Mouse (Mus musculus): ENCODE data around the gene Cd247. TPM values are rescaled to one million over a fixed set of nuclear protein-coding genes. Genes with fewer than 3 reads are reported as not detected.

Cd247 gene
- polyA plus RNA-seq, 1 experiment from 2014 or later = 0.55 TPM

DNA sequence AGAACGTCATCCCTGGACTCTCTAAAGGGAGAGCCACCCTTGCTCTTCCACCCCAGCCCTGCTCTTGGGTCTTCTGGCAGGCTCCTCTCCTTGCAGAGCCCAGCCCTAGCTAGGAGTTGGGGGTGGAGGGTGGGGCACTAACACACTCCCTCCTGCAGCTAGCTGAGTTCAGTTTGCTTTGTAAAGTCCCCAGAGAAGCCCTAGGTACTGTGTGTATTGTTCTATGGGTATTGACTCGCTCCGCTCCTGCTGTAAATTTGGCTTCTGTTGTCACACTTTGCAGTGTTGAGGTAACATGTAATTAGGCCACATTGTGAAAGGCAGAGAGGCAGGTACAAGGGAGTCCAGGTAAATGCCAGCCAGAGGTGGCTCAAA is 72.7 kb downstream of the Cd247 start:
- Histone ChIP-seq H3K27me3 (replicated peaks) (no peaks in the 10 kb centered on the region), H3K9me3 (no peaks in the 10 kb centered on the region), H3K36me3 (no peaks in the 10 kb centered on the region), H3K4me1 (peaks cover 9% of the 10 kb centered on the region; the same call in 1 of the 2 replicates), H3K4me2 (no peak overlapping the region), H3K4me3 (replicated peaks) (no peak overlapping the region), H3K9ac (no peak overlapping the region), H3K27ac (no peak overlapping the region)
- WGBS = 60% methylated on average over 3 of the region's 3 CpGs
- ATAC-seq (ENCODE audit: insufficient read depth, low FRiP score, low read depth) = peak; percentile 61; the same call in 1 of the 2 replicates

DNA sequence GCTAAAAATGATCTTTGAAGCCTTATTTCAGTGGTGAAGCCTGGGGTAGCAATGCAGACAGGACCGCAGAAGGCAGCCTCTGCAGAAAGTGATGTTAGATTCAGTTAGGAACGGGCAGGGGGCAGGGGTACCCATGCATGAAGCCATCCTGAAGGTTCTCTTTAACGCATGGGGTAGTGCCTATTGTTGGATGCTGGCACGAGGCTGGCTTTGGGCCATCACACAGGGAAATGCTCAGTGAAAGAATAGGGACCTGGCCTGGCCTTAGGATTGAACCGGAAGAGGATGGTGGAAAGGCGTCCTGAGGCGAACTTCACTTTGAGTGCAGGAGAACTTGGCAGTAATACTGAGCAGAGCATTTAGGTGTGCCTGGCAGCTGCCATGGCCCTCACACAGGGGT is 73.6 kb downstream of the Cd247 start:
- H3K27me3 ChIP-seq (replicated peaks) = no peaks in the 10 kb centered on the region
- H3K27ac ChIP-seq = no peak overlapping the region
- no peaks in the 10 kb centered on the region for H3K36me3 ChIP-seq
- H3K4me3 ChIP-seq (replicated peaks) = no peak overlapping the region
- no peaks in the 10 kb centered on the region for H3K9me3 ChIP-seq
- H3K9ac ChIP-seq = no peak overlapping the region
- no peak overlapping the region for H3K4me2 ChIP-seq
- 83% methylated on average over 7 of the region's 7 CpGs for WGBS
- peaks cover 9% of the 10 kb centered on the region; the same call in 1 of the 2 replicates for H3K4me1 ChIP-seq
- ATAC-seq (ENCODE audit: insufficient read depth, low FRiP score, low read depth) = no peak

DNA sequence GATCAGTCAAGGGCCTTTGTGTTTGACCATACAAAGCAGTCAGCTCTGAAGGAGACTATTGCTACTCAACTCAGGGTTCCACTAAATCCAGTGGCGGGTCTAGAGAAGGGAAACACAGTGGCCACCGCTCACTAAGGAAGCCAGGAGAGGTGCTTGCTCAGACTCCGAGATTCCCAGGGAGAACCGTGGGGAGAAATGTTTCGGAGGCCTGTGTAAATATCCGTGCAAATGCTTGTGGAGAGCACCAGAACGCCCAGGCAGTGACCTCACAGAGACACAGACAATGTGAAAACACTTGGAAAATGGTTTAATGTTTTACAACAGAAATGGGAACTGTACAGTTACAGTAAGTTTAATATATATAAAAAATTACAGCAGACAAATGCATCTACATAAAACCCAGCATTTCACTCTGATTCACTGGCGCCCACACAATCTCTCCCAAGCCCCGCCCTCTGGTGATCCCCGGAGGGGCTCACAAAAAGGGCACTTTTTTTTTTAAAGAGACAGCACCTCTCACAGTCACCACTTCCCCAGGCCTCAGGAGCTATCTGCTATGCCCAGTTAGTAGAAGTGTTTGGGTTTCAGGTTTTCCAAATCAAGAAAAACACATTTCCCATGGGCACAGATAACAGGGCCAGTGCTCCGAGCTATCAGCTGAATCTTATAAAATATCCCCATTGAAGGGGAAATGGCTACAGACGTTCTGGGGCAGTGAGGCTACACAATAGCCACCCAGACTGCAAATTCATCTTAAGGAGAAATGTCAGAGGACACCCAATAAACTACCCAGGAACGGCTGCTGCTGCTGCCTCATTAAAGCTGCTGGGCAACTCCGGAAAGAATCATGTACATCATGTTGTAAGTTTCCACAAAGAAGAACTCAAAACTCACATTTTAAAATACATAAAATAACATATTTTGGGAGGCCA is 76.6 kb downstream of the Cd247 start:
- Histone ChIP-seq H3K9me3 (no peaks in the 10 kb centered on the region), H3K36me3 (no peaks in the 10 kb centered on the region), H3K4me2 (no peak overlapping the region; the same call in 1 of the 2 replicates), H3K9ac (no peak overlapping the region), H3K4me1 (peaks cover 9% of the 10 kb centered on the region; the same call in 1 of the 2 replicates), H3K27me3 (replicated peaks) (no peaks in the 10 kb centered on the region), H3K27ac (peak overlapping the region; percentile 21; the same call in 1 of the 2 replicates), H3K4me3 (replicated peaks) (no peak overlapping the region)
- no peak for ATAC-seq (ENCODE audit: insufficient read depth, low FRiP score, low read depth)
- 34% methylated on average over 14 of the region's 14 CpGs for WGBS

DNA sequence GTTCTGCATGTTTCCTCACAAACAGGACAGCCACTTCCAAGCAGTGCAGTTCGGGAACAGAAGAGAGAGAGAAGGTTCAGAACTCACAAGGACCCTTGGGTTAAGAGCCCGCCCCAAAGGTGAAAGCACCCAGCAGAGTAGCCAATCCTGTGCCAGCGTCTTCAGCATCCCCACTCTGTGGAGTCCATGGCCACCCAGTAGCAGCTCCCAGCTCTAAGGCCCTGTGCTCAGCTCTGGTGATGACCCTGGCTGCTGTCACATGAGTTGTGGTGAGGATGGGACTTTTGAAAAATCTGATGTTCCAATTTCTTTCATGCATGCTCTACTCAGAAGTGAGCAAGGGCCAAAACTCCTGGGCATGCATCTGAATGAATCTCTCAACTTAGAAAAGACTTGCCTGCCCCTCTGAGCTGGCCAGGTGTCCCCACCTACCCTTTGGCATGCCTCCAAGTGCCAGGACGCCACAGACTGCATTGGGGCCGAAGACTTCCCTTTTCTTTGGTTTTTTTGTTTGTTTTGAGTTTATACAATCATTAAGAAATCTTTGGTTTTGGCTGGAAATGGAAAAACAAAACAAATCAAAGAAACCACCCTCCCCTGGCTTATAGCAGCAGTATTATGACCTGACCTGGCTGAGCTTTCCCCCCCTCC is 78.3 kb downstream of the Cd247 start:
- H3K9ac ChIP-seq = no peak overlapping the region
- H3K4me3 ChIP-seq (replicated peaks) = no peak overlapping the region
- no peaks in the 10 kb centered on the region for H3K36me3 ChIP-seq
- H3K4me2 ChIP-seq = no peak overlapping the region
- no peaks in the 10 kb centered on the region for H3K27me3 ChIP-seq (replicated peaks)
- no peak overlapping the region for H3K27ac ChIP-seq
- 62% methylated on average over 5 of the region's 5 CpGs for WGBS
- ATAC-seq (ENCODE audit: insufficient read depth, low FRiP score, low read depth) = no peak
- H3K9me3 ChIP-seq = no peaks in the 10 kb centered on the region
- peaks cover 9% of the 10 kb centered on the region; the same call in 1 of the 2 replicates for H3K4me1 ChIP-seq

DNA sequence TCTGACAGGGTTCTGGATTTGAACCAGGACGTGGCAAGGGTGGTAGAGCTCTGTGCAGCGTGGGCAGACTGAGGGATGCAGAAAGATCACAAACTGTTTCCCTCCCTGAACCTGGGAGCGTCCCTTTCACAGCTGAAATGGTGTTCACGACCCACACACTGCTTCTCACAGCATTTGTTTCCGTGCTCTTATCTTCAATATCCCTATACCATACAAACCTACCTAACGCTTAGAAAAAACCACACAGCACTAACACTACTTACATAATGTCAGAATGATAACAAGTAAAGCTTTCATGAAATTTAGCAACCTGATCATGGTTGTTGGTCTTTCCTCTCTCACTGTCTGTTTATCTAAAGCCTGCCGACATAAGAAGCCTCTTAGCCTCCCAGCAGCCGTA is 80.2 kb downstream of the Cd247 start:
- Histone ChIP-seq H3K4me1 (peaks cover 12% of the 10 kb centered on the region; the same call in 1 of the 2 replicates), H3K36me3 (no peaks in the 10 kb centered on the region), H3K4me2 (no peak overlapping the region), H3K4me3 (replicated peaks) (no peak overlapping the region), H3K9me3 (no peaks in the 10 kb centered on the region), H3K27ac (no peak overlapping the region), H3K27me3 (replicated peaks) (no peaks in the 10 kb centered on the region), H3K9ac (no peak overlapping the region)
- 72% methylated on average over 8 of the region's 8 CpGs for WGBS
- ATAC-seq (ENCODE audit: insufficient read depth, low FRiP score, low read depth) = no peak

DNA sequence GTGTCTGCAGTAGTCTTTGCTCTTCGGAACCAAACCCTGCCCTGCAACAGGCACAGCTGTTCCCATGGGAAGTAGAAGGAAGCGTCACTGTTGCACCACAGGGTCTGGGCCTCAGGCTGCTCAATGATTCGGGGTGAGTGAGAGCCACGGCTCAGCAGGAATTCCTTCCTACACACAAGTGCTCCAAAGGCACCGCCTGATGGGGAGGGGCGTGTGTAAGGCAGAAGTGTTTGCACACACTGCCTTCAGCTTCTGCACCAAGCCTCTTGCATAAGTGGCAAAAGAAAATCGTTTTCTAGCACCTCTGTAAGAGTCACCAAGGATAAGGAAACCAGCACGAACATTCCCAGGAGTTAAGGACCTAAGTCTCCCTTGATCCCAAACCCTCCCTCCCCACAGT is 86.2 kb downstream of the Cd247 start:
- H3K27ac ChIP-seq = no peak overlapping the region
- ATAC-seq (ENCODE audit: insufficient read depth, low FRiP score, low read depth) = peak; percentile 50; the same call in 1 of the 2 replicates
- 52% methylated on average over 8 of the region's 8 CpGs for WGBS

DNA sequence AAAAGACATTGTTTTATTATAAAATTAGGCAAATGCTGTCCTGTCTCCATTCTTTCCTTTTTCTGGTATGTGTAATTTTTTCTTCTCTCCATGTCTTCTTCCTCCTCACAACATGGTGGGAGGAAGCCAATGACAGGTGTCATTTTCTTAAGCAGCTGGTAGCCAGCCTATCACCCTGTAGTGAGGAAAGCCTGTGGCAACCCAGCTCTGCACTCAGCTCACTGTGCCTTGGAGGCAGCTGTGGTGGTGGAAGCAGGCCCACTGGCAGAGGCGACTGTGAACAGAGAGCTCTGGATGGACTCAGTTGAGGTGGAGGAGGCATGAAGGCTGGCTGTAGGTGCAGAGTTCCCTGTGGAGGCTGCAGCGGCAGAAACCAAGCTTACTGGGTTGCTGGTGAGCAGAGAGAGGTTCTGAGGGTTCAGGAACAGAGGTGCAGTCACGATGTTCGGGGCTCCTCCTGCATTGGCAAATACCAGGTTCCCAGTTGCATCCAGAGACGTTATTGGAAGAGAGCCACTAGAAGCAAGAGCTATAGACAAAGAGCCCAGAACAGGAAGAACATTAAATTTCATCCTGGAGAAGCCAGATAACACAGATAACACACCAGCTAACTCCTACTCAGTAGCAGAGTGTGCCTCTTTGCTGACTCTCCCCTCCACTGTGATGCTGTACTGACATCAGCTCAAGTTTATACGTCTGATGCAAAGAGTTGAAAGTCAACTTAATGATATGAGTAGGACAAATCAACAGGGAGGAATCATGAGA is 87.2 kb downstream of the Cd247 start:
- Histone ChIP-seq H3K4me2 (no peak overlapping the region), H3K4me3 (replicated peaks) (no peak overlapping the region), H3K27me3 (replicated peaks) (no peaks in the 10 kb centered on the region), H3K9me3 (no peaks in the 10 kb centered on the region), H3K27ac (no peak overlapping the region), H3K9ac (no peak overlapping the region), H3K4me1 (0 out of 2 replicates have a peak, but pooled peaks cover 3% of the 10 kb centered on the region), H3K36me3 (peaks cover 8% of the 10 kb centered on the region; the same call in 1 of the 2 replicates)
- WGBS = 86% methylated on average over 6 of the region's 6 CpGs
- ATAC-seq (ENCODE audit: insufficient read depth, low FRiP score, low read depth) = no peak

More for the DNA sequence above, 86.2 kb downstream of the Cd247 start:
- H3K9ac ChIP-seq = no peak overlapping the region
- H3K4me3 ChIP-seq (replicated peaks) = no peak overlapping the region
- H3K27me3 ChIP-seq (replicated peaks) = no peaks in the 10 kb centered on the region
- 0 out of 2 replicates have a peak, but pooled peaks cover 3% of the 10 kb centered on the region for H3K4me1 ChIP-seq
- H3K36me3 ChIP-seq = peaks cover 8% of the 10 kb centered on the region; the same call in 1 of the 2 replicates
- no peak overlapping the region for H3K4me2 ChIP-seq
- no peaks in the 10 kb centered on the region for H3K9me3 ChIP-seq

DNA sequence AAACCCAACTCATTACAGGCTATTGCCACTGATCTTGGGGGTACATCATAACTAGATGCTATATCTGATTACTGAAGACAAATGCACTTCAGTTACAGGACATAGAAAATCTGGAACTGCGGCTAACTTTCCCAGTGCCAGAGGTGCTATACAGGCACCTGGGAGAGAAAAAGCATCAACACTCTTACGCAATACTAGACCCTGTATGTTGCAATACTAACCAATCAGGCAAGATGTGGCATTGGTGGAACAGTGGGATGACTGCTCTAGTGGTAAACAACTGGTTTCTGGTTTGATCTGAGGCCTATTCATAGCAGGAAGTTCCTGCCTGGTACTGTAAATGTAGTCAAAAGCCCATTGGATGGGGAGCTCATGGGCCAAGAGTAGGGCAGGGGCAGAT is 90.3 kb downstream of the Cd247 start:
- H3K9ac ChIP-seq = no peak overlapping the region
- no peak overlapping the region for H3K4me3 ChIP-seq (replicated peaks)
- H3K27me3 ChIP-seq (replicated peaks) = no peaks in the 10 kb centered on the region
- H3K36me3 ChIP-seq = peaks cover 10% of the 10 kb centered on the region
- no peak for ATAC-seq (ENCODE audit: insufficient read depth, low FRiP score, low read depth)
- H3K4me2 ChIP-seq = no peak overlapping the region
- H3K27ac ChIP-seq = no peak overlapping the region
- H3K9me3 ChIP-seq = no peaks in the 10 kb centered on the region
- H3K4me1 ChIP-seq = no peaks in the 10 kb centered on the region
- WGBS = 98% methylated on average over 2 of the region's 2 CpGs

DNA sequence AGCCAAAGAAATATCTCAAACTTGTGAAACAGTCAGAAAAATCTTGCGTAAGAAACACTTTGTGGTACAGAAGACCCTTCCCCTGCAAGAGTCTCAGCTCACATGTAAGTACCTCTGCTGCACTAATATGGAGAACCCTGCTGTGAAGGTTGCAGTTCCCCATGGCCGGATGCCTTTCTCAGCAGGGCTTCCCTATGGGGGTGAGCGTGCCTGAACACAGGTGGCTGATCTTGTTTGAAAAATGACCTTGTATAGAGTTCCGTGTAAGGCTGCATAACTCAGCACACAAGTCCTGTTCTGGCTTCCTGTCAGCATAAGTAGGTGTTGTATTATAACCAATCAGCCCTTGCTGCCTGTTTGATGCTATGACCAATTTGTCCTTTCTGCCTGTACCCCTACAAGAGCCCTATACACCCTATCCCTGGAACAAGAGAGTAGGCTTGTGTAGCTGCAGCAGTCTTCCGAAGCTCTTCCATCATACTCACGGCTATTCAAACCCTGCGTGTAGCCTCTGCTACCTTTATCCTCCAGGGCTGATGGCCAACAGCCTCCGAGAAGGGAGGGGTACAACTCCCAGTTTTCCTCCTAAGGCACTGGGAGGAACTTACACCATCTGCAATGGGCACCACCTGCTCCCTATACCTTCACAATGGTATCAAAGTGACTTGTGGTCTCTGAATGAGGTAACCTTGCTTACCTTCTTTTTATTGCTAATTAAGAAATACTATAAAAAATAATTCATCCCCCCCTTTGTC is 93.8 kb downstream of the Cd247 start:
- no peak overlapping the region for H3K4me3 ChIP-seq (replicated peaks)
- H3K27ac ChIP-seq = no peak overlapping the region
- H3K9ac ChIP-seq = no peak overlapping the region
- H3K27me3 ChIP-seq (replicated peaks) = no peaks in the 10 kb centered on the region
- WGBS = 79% methylated on average over 8 of the region's 8 CpGs
- H3K36me3 ChIP-seq = peaks cover 7% of the 10 kb centered on the region; the same call in 1 of the 2 replicates
- no peak overlapping the region for H3K4me2 ChIP-seq
- ATAC-seq (ENCODE audit: insufficient read depth, low FRiP score, low read depth) = no peak; the same call in 1 of the 2 replicates
- no peaks in the 10 kb centered on the region for H3K4me1 ChIP-seq
- H3K9me3 ChIP-seq = no peaks in the 10 kb centered on the region

DNA sequence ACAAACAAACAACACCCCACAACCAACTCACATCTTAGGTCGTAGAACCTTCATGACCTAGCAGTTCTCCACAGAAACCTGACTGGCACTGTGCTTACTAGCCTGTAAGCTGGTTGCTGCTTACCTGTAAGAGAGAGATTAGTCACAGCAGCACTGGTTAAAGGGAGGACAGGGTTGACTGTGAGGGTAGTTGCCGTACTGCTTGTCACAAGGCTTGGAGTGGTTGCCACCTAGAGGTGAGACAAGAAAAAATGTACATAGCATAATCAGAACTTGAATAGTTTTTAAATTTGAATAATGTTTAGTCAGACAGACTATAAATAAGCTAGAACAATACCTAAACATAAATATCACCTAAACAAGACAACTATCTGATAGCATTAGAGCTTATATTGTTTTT is 103.2 kb downstream of the Cd247 start:
- Histone ChIP-seq H3K4me1 (no peaks in the 10 kb centered on the region), H3K27ac (no peak overlapping the region), H3K27me3 (replicated peaks) (no peaks in the 10 kb centered on the region), H3K9ac (no peak overlapping the region), H3K36me3 (peaks cover 14% of the 10 kb centered on the region; the same call in 1 of the 2 replicates), H3K4me2 (no peak overlapping the region), H3K4me3 (replicated peaks) (no peak overlapping the region), H3K9me3 (no peaks in the 10 kb centered on the region)
- WGBS = 79% methylated on average over 2 of the region's 2 CpGs
- ATAC-seq (ENCODE audit: insufficient read depth, low FRiP score, low read depth) = no peak

DNA sequence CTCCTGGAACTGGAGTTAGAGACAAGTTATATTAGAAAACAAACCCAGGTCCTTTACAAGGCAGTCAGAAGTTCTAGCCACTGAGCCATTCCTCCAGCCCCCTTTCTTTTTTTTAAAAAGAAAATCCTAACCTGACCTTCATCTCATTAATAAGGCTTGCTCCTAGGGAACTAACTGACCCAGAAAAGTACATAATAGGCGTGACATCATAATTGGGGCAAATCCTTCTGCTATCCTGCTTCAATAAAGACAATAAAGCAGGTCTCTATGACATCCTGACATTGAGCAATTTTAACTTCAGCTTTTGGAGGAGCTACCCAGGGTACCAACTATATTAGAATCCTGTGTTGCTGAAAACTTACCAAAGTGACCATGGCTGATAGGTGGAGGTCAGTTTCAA is 115.1 kb downstream of the Cd247 start:
- no peak for ATAC-seq (ENCODE audit: insufficient read depth, low FRiP score, low read depth)
- Histone ChIP-seq H3K36me3 (peaks cover 11% of the 10 kb centered on the region; the same call in 1 of the 2 replicates), H3K4me3 (replicated peaks) (no peak overlapping the region), H3K27me3 (replicated peaks) (no peaks in the 10 kb centered on the region), H3K9ac (no peak overlapping the region), H3K27ac (no peak overlapping the region), H3K9me3 (no peaks in the 10 kb centered on the region), H3K4me2 (no peak overlapping the region), H3K4me1 (no peaks in the 10 kb centered on the region)
- WGBS = 85% methylated on average over 1 of the region's 1 CpGs

All from stomach, embryonic 15.5 days (tissue).